Mouse (Mus musculus) embryo, embryonic 11.5 days (tissue): Measurements from ENCODE around the gene Fam90a1a.
"Not testable (repeated sequence)": the region's sequence is repeated elsewhere in the genome, so short reads cannot be mapped to it uniquely, and the experiment has no call there.

Experiments used
- DNase-seq: peaks from one replicate; pipeline ENCODE4 v3.0.0-alpha.2; 2012; ENCODE audit warnings: low read depth, low spot score

Fam90a1a gene

GRCm38 (mm10) chr8:21958414-21958813 is at the start of gene Fam90a1a:
Fam90a1a (plus strand) TSS chr8:21958714.
- no peak for DNase-seq

GRCm38 (mm10) chr8:21911931-21912330 is 46.6 kb upstream of the Fam90a1a start:
- no peak for DNase-seq

- no peak for DNase-seq
Observed at GRCm38 (mm10) chr8:21912554-21912953, 46.0 kb upstream of the Fam90a1a start.

- no peak for DNase-seq
Observed at GRCm38 (mm10) chr8:21915625-21916024, 42.9 kb upstream of the Fam90a1a start.

GRCm38 (mm10) chr8:21930754-21931153 is 27.8 kb upstream of the Fam90a1a start:
- DNase-seq, result not testable (repeated sequence)

GRCm38 (mm10) chr8:21932610-21933009 is 25.9 kb upstream of the Fam90a1a start, which contains the start of gene Defb15:
Defb15 (minus strand) TSS chr8:21932710.
- no peak for DNase-seq

GRCm38 (mm10) chr8:21938052-21938451 is 20.5 kb upstream of the Fam90a1a start, which contains the start of gene Defb35:
Defb35 (plus strand) TSS chr8:21938352.
- not testable (repeated sequence) for DNase-seq

- no peak for DNase-seq
Observed at GRCm38 (mm10) chr8:21946462-21946861, 12.1 kb upstream of the Fam90a1a start, which contains the start of gene Defb13. Defb13 (plus strand) TSS chr8:21946762.

GRCm38 (mm10) chr8:21947311-21948017 is 11.1 kb upstream of the Fam90a1a start:
- no peak for DNase-seq

GRCm38 (mm10) chr8:21955321-21955720 is 3.2 kb upstream of the Fam90a1a start:
- peak; percentile 27 for DNase-seq

GRCm38 (mm10) chr8:21956336-21956735 is 2.2 kb upstream of the Fam90a1a start:
- no peak for DNase-seq

GRCm38 (mm10) chr8:21966646-21967045 is 8.1 kb downstream of the Fam90a1a start:
- DNase-seq, result no peak

- no peak for DNase-seq
Observed at GRCm38 (mm10) chr8:21969475-21969874, 11.0 kb downstream of the Fam90a1a start, which contains the start of gene Ccdc70. Ccdc70 (plus strand) TSS chr8:21969775.

GRCm38 (mm10) chr8:21978193-21978592 is 19.7 kb downstream of the Fam90a1a start:
- no peak for DNase-seq

GRCm38 (mm10) chr8:21981664-21982337 is 23.3 kb downstream of the Fam90a1a start:
- no peak for DNase-seq

GRCm38 (mm10) chr8:21992184-21992583 is 33.7 kb downstream of the Fam90a1a start:
- peak; percentile 13 for DNase-seq

- peak; percentile 26 for DNase-seq
Observed at GRCm38 (mm10) chr8:21995181-21995580, 36.7 kb downstream of the Fam90a1a start.

GRCm38 (mm10) chr8:22004750-22005522 is 46.4 kb downstream of the Fam90a1a start:
- no peak for DNase-seq

GRCm38 (mm10) chr8:22006423-22006822 is 47.9 kb downstream of the Fam90a1a start:
- DNase-seq, result no peak

- no peak for DNase-seq
Observed at GRCm38 (mm10) chr8:22009403-22009802, 50.9 kb downstream of the Fam90a1a start.

GRCm38 (mm10) chr8:22013034-22013707 is 54.7 kb downstream of the Fam90a1a start:
- no peak for DNase-seq
